Comparison of ENCODE assay signal across 9 mouse cellular contexts in genomic region chr7:98349096-98349495, GRCm38 (mm10). TPM values are rescaled to one million over a fixed set of nuclear protein-coding genes. Genes with fewer than 3 reads are reported as not detected.
DNase-seq lines count a peak whose midpoint lies in the region; ATAC-seq and TF ChIP-seq lines count a peak whose summit lies in the region.
"Had no signal": no experiment of that assay in that cellular context is flagged by ENCODE, and none has a peak within 500 bp of the region (broad histone marks: within the 10 kb centered on the region; RNA-seq: fewer than 3 reads in every experiment).

No protein-coding gene starts in this region.

- peaks cover 3% of the 10 kb centered on the region for H3K36me3 ChIP-seq in midbrain, embryonic 11.5 days (ENCODE audit: control insufficient read depth, insufficient read depth, low read length)
- peaks cover 32% of the 10 kb centered on the region for H3K36me3 ChIP-seq in midbrain, embryonic 13.5 days
- H3K36me3 ChIP-seq in intestine, postnatal 0 days (ENCODE audit: control insufficient read depth, insufficient read depth) = peaks cover 25% of the 10 kb centered on the region
- H3K36me3 ChIP-seq in neural tube, embryonic 14.5 days (ENCODE audit: control insufficient read depth, insufficient read depth, low read length) = peaks cover 10% of the 10 kb centered on the region; the same call in 1 of the 2 replicates

- 23% methylated on average over 5 of the region's 5 CpGs for WGBS in midbrain, embryonic 11.5 days
- 25% methylated on average over 5 of the region's 5 CpGs for WGBS in midbrain, embryonic 13.5 days
- WGBS in intestine, postnatal 0 days = 14% methylated on average over 5 of the region's 5 CpGs
- WGBS in neural tube, embryonic 14.5 days = 24% methylated on average over 5 of the region's 5 CpGs

- H3K9ac ChIP-seq in midbrain, embryonic 11.5 days (ENCODE audit: low read length) = no peak overlapping the region
- H3K9ac ChIP-seq in midbrain, embryonic 13.5 days (replicated peaks) = no peak overlapping the region
- H3K9ac ChIP-seq in intestine, postnatal 0 days (ENCODE audit: low read depth, low read length) = no peak overlapping the region
- H3K9ac ChIP-seq in neural tube, embryonic 14.5 days (replicated peaks; ENCODE audit: low read depth, low read length) = no peak overlapping the region
- H3K9ac ChIP-seq: embryonic facial prominence, embryonic 13.5 days had no signal

- H3K27ac ChIP-seq in midbrain, embryonic 11.5 days (ENCODE audit: low read depth, low read length) = no peak overlapping the region
- H3K27ac ChIP-seq in midbrain, embryonic 13.5 days = no peak overlapping the region
- H3K27ac ChIP-seq in intestine, postnatal 0 days (ENCODE audit: low read depth, low read length) = no peak overlapping the region
- no peak overlapping the region for H3K27ac ChIP-seq in neural tube, embryonic 14.5 days (ENCODE audit: low read depth, low read length)
- H3K27ac ChIP-seq: embryonic facial prominence, embryonic 13.5 days had no signal

- peak; percentile 31; the same call in 1 of the 2 replicates for ATAC-seq in midbrain, embryonic 11.5 days (ENCODE audit: low FRiP score)
- ATAC-seq in midbrain, embryonic 13.5 days = no peak
- 0 out of 2 replicates have a peak, but pooled peaks have one; percentile 39 for ATAC-seq in intestine, postnatal 0 days
- ATAC-seq in neural tube, embryonic 14.5 days (ENCODE audit: low read depth) = peak; percentile 56; the same call in 1 of the 2 replicates

- no peak overlapping the region for H3K4me2 ChIP-seq in midbrain, embryonic 11.5 days
- H3K4me2 ChIP-seq in midbrain, embryonic 13.5 days (replicated peaks) = no peak overlapping the region
- no peak overlapping the region for H3K4me2 ChIP-seq in intestine, postnatal 0 days (replicated peaks; ENCODE audit: low read depth)
- H3K4me2 ChIP-seq in neural tube, embryonic 14.5 days (ENCODE audit: low read depth, low read length) = no peak overlapping the region
- H3K4me2 ChIP-seq: embryonic facial prominence, embryonic 13.5 days had no signal

- peak; percentile 98 for DNase-seq in midbrain, embryonic 11.5 days (ENCODE audit: low spot score, missing footprints)
- peak; percentile 82 to 90 for DNase-seq in cerebellum, adult 18-20 months
- DNase-seq in forelimb bud, embryonic 11.5 days (ENCODE audit: low read depth, low spot score) = peak; percentile 75
- DNase-seq in left cerebral cortex, postnatal 4 days = peak; percentile 91
- peak; percentile 95 for DNase-seq in testis, postnatal 10 days (ENCODE audit: low spot score)

- H3K4me3 ChIP-seq in midbrain, embryonic 11.5 days (ENCODE audit: low read depth, low read length) = no peak overlapping the region
- no peak overlapping the region for H3K4me3 ChIP-seq in midbrain, embryonic 13.5 days (replicated peaks)
- no peak overlapping the region for H3K4me3 ChIP-seq in intestine, postnatal 0 days (ENCODE audit: low read depth, low read length)
- H3K4me3 ChIP-seq in neural tube, embryonic 14.5 days (ENCODE audit: low read depth, low read length) = no peak overlapping the region
- H3K4me3 ChIP-seq: embryonic facial prominence, embryonic 13.5 days had no signal

- no peaks in the 10 kb centered on the region for H3K9me3 ChIP-seq in midbrain, embryonic 11.5 days (ENCODE audit: control insufficient read depth, low read length)
- no peaks in the 10 kb centered on the region for H3K9me3 ChIP-seq in midbrain, embryonic 13.5 days
- H3K9me3 ChIP-seq in intestine, postnatal 0 days (ENCODE audit: control insufficient read depth) = no peaks in the 10 kb centered on the region
- H3K9me3 ChIP-seq in neural tube, embryonic 14.5 days (ENCODE audit: control insufficient read depth, low read length) = no peaks in the 10 kb centered on the region
- H3K9me3 ChIP-seq: embryonic facial prominence, embryonic 13.5 days had no signal

- TF ChIP-seq CTCF in intestine, postnatal 0 days (IDR thresholded peaks at IDR 0.05; ENCODE audit: low read depth) = peak; percentile 99

- H3K4me1 ChIP-seq in midbrain, embryonic 11.5 days (ENCODE audit: control insufficient read depth, insufficient read depth, low read length) = peaks cover 3% of the 10 kb centered on the region
- peaks cover 10% of the 10 kb centered on the region for H3K4me1 ChIP-seq in midbrain, embryonic 13.5 days (replicated peaks)
- H3K4me1 ChIP-seq in intestine, postnatal 0 days (replicated peaks; ENCODE audit: control insufficient read depth, insufficient read depth, low read length) = no peaks in the 10 kb centered on the region
- no peaks in the 10 kb centered on the region for H3K4me1 ChIP-seq in neural tube, embryonic 14.5 days (ENCODE audit: control insufficient read depth, insufficient read depth, low read length)

- intact Hi-C loops in left cerebral cortex, postnatal 4 days (cut with DNase I) = loop anchor here (5.0 kb wide), 1 partner anchor 238 kb away; no protein-coding TSS in a partner anchor

- H3K27me3 ChIP-seq in midbrain, embryonic 11.5 days (ENCODE audit: control insufficient read depth, insufficient read depth, low read length) = no peaks in the 10 kb centered on the region
- H3K27me3 ChIP-seq in midbrain, embryonic 13.5 days = no peaks in the 10 kb centered on the region
- no peaks in the 10 kb centered on the region for H3K27me3 ChIP-seq in intestine, postnatal 0 days (replicated peaks; ENCODE audit: control insufficient read depth, insufficient read depth, low read length)
- H3K27me3 ChIP-seq in neural tube, embryonic 14.5 days (ENCODE audit: control insufficient read depth, insufficient read depth, low read length) = no peaks in the 10 kb centered on the region
- H3K27me3 ChIP-seq: embryonic facial prominence, embryonic 13.5 days had no signal

RNA-seq across cellular contexts. Expression of gene Tsku, which starts 12.0 kb away (rescaled TPM):
- polyA plus RNA-seq in midbrain, embryonic 11.5 days (2014; fragmentation: Nextera tagmentation; extraction: Ambion mirVana) = 7.3 and 7.7 TPM in 2 replicates
- polyA plus RNA-seq in midbrain, embryonic 13.5 days (2015; fragmentation: Nextera tagmentation; extraction: Ambion mirVana) = 6.7 and 7.2 TPM in 2 replicates
- 3.2 and 3.6 TPM in 2 replicates for polyA plus RNA-seq in intestine, postnatal 0 days (2015; fragmentation: Nextera tagmentation; extraction: Ambion mirVana)
- 10 to 100 TPM; 11.5 TPM for total RNA-seq in left cerebral cortex, postnatal 4 days (2021)
- 8.7 and 9.4 TPM in 2 replicates for polyA plus RNA-seq in neural tube, embryonic 14.5 days (2014; fragmentation: Nextera tagmentation; extraction: Ambion mirVana)

RNA-seq across cellular contexts. Expression of gene Acer3, which starts 28.1 kb away (rescaled TPM):
- polyA plus RNA-seq in midbrain, embryonic 11.5 days (2014; fragmentation: Nextera tagmentation; extraction: Ambion mirVana) = 15.8 and 16.6 TPM in 2 replicates
- polyA plus RNA-seq in midbrain, embryonic 13.5 days (2015; fragmentation: Nextera tagmentation; extraction: Ambion mirVana) = 13.6 and 14.9 TPM in 2 replicates
- 9.7 TPM in 2 replicates for polyA plus RNA-seq in intestine, postnatal 0 days (2015; fragmentation: Nextera tagmentation; extraction: Ambion mirVana)
- 10 to 100 TPM; 10.1 to 10.6 TPM for total RNA-seq in left cerebral cortex, postnatal 4 days (2021)
- polyA plus RNA-seq in neural tube, embryonic 14.5 days (2014; fragmentation: Nextera tagmentation; extraction: Ambion mirVana) = 23.7 and 28.3 TPM in 2 replicates
